Mouse (Mus musculus): ENCODE data around the gene Cnot11.

DNA sequence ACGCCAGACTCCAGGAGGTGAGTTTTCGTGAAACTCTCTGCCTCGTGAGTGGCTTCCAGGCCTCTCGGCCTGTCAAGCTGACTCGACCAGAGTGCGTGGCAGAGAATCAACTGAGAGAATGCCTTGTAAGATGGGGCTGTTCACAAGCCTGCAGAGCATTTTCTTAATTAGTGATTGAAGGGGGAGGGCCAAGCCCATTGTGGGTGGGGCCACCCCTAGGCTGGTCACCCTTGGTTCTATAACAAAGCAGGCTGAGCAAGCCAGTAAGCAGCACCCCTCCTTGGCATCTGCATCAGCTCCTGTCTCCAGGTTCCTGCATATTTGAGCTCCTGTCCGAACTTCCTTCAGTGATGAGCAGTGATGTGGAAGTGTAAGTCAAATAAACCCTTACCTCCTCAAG lies 13.5 kb upstream of the Cnot11 start:
- no peak for TF ChIP-seq CTCF (IDR thresholded peaks at IDR 0.05; ENCODE audit: low read depth)
- TF ChIP-seq EP300 (optimal IDR thresholded peaks at IDR 0.05) = no peak
